Mouse (Mus musculus): ENCODE results near the gene Lilr4b. TPM values are rescaled to one million over a fixed set of nuclear protein-coding genes. Genes with fewer than 3 reads are reported as not detected.
"Not testable (repeated sequence)": the region's sequence is repeated elsewhere in the genome, so short reads cannot be mapped to it uniquely, and the experiment has no call there.

Gene Lilr4b
- total RNA-seq (2014; rRNA removed) (not detected in 2 replicates), polyA plus RNA-seq (2015; fragmentation: Nextera tagmentation; extraction: Ambion mirVana) (0.29 and 0.33 TPM in 2 replicates)

DNA sequence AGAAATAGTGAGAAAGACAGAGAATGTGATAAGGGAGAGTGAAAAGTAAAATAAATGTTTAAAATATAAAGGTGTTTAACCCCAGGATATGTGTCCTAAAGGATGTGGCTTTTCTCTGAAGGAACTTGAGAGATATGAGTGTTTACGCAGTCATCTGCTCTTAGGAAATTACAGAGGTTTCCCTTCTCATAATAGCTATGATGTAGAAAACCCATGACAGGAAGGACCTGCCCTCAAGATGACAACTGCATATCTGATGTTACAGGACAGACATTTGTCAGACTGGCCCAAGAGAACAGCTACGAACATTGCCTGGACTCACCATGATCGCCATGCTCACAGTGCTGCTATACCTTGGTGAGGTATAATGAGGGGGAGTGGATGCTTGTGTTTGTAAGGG lies at the start of gene Lilr4b, which contains the start of gene Gm49339:
Lilr4b (plus strand) TSS at position 236 of the 400 bp plus-strand sequence.
Gm49339 (plus strand) TSS at position 216 of the 400 bp plus-strand sequence.
- H3K27ac ChIP-seq; H3K4me2 ChIP-seq (ENCODE audit: low read depth, low read length); H3K9me3 ChIP-seq (ENCODE audit: low read length); DNase-seq (ENCODE audit: low spot score); H3K36me3 ChIP-seq (ENCODE audit: insufficient read depth, low read length); H3K4me3 ChIP-seq (ENCODE audit: low read length); H3K27me3 ChIP-seq (ENCODE audit: insufficient read depth, low read length); H3K4me1 ChIP-seq (ENCODE audit: insufficient read depth, low read length); ATAC-seq; H3K9ac ChIP-seq (replicated peaks; ENCODE audit: low read length): not testable (repeated sequence)
- 96% methylated on average over 1 of the region's 3 CpGs for WGBS

DNA sequence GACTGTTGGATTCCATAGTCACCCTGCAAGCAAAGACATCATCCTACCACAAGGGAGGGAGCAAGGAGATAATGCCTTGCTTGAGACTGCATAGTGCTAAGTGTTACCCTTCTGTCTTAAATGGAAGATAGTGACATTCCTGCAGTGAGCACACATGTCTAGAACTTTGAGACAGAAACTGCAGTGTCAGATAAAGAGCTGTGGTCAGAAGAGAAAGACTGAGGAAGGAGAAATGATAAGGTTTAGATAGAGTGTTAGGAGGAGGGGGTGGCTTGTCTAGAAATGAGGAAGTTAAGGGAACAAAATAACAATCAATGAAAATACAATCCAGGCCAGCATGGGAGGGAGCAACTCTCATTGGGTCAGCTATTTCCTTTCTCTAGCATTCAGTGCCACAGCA lies 47.5 kb upstream of the Lilr4b start:
- ATAC-seq (no peak), DNase-seq (ENCODE audit: low spot score) (no peak)
- TF ChIP-seq CTCF (IDR thresholded peaks at IDR 0.05; ENCODE audit: low read depth) = no peak
- Histone ChIP-seq H3K27ac (no peak overlapping the region), H3K36me3 (ENCODE audit: insufficient read depth, low read length) (no peaks in the 10 kb centered on the region), H3K4me3 (ENCODE audit: low read length) (no peak overlapping the region), H3K9ac (replicated peaks; ENCODE audit: low read length) (no peak overlapping the region), H3K9me3 (ENCODE audit: low read length) (no peaks in the 10 kb centered on the region), H3K4me2 (ENCODE audit: low read depth, low read length) (no peak overlapping the region), H3K27me3 (ENCODE audit: insufficient read depth, low read length) (no peaks in the 10 kb centered on the region), H3K4me1 (ENCODE audit: insufficient read depth, low read length) (no peaks in the 10 kb centered on the region)

DNA sequence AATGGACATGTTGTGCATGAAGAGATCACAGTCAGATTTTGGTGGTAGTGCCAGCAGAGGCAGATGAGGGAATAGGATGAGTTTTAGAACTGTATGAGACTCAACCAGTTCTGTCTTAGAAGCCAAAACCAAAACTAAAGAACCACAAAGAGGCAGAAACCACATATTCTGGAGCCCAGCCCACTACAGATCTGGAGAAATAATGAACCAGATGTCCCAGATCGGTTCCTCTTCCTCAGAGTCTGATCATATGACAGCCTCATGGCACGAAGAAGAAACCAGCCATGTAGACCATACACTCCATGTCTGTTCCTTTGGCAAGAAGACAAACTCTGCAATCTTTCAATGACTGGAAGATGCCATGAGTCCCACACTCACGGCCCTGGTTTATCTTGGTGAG lies 44.7 kb upstream of the Lilr4b start:
- no peaks in the 10 kb centered on the region for H3K36me3 ChIP-seq (ENCODE audit: insufficient read depth, low read length)
- no peaks in the 10 kb centered on the region for H3K9me3 ChIP-seq (ENCODE audit: low read length)
- no peak for TF ChIP-seq CTCF (IDR thresholded peaks at IDR 0.05; ENCODE audit: low read depth)
- H3K4me1 ChIP-seq (ENCODE audit: insufficient read depth, low read length) = no peaks in the 10 kb centered on the region
- H3K4me3 ChIP-seq (ENCODE audit: low read length) = no peak overlapping the region
- H3K27ac ChIP-seq = no peak overlapping the region
- H3K27me3 ChIP-seq (ENCODE audit: insufficient read depth, low read length) = no peaks in the 10 kb centered on the region
- WGBS = 74% methylated on average over 3 of the region's 3 CpGs
- no peak overlapping the region for H3K9ac ChIP-seq (replicated peaks; ENCODE audit: low read length)
- no peak overlapping the region for H3K4me2 ChIP-seq (ENCODE audit: low read depth, low read length)
- DNase-seq (ENCODE audit: low spot score) (no peak), ATAC-seq (no peak)

DNA sequence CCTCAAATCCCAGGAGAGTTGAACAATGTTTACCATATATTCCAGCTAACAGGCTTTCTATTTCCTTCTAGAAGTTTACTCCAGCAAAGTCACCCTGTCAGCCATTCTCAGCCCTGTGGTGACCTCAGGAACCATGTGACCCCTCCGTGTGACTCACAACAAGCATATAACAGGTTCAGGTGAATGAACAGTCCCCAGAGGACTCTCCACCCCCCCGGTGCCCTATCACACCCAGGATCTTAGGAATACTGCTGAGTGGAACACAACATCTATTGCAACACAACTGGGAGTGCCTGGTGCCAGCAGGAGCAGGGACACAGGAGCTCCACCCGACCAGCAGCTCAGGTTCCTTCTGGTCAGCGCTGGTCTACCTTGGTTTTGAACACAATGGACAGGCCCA lies 28.8 kb upstream of the Lilr4b start:
- no peak for ATAC-seq
- no peaks in the 10 kb centered on the region for H3K36me3 ChIP-seq (ENCODE audit: insufficient read depth, low read length)
- H3K4me1 ChIP-seq (ENCODE audit: insufficient read depth, low read length) = no peaks in the 10 kb centered on the region
- no peaks in the 10 kb centered on the region for H3K9me3 ChIP-seq (ENCODE audit: low read length)
- no peak overlapping the region for H3K27ac ChIP-seq
- no peak overlapping the region for H3K9ac ChIP-seq (replicated peaks; ENCODE audit: low read length)
- no peak overlapping the region for H3K4me2 ChIP-seq (ENCODE audit: low read depth, low read length)
- no peak for DNase-seq (ENCODE audit: low spot score)
- H3K27me3 ChIP-seq (ENCODE audit: insufficient read depth, low read length) = no peaks in the 10 kb centered on the region
- H3K4me3 ChIP-seq (ENCODE audit: low read length) = no peak overlapping the region
- 81% methylated on average over 4 of the region's 4 CpGs for WGBS
- no peak for TF ChIP-seq CTCF (IDR thresholded peaks at IDR 0.05; ENCODE audit: low read depth)

DNA sequence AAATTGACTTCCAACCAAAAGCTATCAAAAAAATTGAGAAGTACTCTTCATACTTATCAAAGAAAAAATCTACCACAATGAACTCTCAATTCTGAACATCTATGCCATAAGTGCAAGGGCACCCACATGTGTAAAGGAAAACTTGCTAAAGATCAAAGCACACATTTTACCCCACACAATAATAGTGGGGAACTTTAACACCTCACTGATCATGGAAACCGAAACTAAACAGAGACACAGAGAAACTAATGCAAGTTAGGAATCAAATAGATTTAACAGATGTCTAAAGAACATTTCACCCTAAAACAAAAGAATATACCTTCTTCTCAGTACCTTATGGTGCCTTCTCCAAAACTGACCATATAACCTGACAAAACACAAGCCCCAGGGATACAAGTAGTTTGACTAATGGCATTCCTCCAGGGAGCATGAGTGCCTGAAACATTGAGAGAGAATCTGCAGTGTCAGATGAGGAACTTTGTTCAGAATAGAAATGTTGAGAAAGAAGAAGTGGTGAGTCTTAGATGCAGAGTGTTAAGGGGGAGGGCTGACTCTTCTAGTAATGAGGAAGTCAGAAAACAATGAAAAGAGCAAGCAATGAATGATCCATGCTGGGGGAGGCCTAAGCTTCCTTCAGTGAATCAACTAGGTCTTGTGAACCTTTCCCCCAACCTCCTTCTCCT lies 26.7 kb upstream of the Lilr4b start:
- H3K27ac ChIP-seq = no peak overlapping the region
- no peak for TF ChIP-seq CTCF (IDR thresholded peaks at IDR 0.05; ENCODE audit: low read depth)
- 82% methylated on average over 1 of the region's 1 CpGs for WGBS
- DNase-seq (ENCODE audit: low spot score) (no peak), ATAC-seq (no peak)
- H3K9ac ChIP-seq (replicated peaks; ENCODE audit: low read length) = no peak overlapping the region
- H3K4me1 ChIP-seq (ENCODE audit: insufficient read depth, low read length) = no peaks in the 10 kb centered on the region
- H3K4me2 ChIP-seq (ENCODE audit: low read depth, low read length) = no peak overlapping the region
- no peaks in the 10 kb centered on the region for H3K9me3 ChIP-seq (ENCODE audit: low read length)
- H3K4me3 ChIP-seq (ENCODE audit: low read length) = no peak overlapping the region
- no peaks in the 10 kb centered on the region for H3K36me3 ChIP-seq (ENCODE audit: insufficient read depth, low read length)
- H3K27me3 ChIP-seq (ENCODE audit: insufficient read depth, low read length) = no peaks in the 10 kb centered on the region

DNA sequence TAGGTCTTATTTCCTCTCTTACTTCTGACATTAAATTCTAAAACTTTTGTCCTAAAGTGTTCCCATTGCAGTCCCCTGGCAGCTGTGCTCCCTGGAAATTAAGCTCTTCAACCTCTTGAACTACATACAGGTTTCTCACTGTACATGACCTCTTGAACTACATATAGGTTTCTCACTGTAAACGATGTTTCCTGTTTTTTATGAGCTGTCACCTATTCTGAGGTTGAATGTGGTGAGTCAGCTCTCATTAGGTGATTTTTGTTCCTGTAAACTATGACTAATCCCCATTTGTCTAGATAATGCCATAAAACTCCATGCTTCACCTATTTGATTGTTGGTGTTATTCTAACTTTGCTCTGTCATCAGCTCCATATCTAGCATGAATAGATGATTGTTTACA lies 26.1 kb upstream of the Lilr4b start:
- Histone ChIP-seq H3K9me3 (ENCODE audit: low read length) (no peaks in the 10 kb centered on the region), H3K27me3 (ENCODE audit: insufficient read depth, low read length) (no peaks in the 10 kb centered on the region), H3K9ac (replicated peaks; ENCODE audit: low read length) (no peak overlapping the region), H3K36me3 (ENCODE audit: insufficient read depth, low read length) (no peaks in the 10 kb centered on the region), H3K4me3 (ENCODE audit: low read length) (no peak overlapping the region), H3K4me2 (ENCODE audit: low read depth, low read length) (no peak overlapping the region), H3K4me1 (ENCODE audit: insufficient read depth, low read length) (no peaks in the 10 kb centered on the region), H3K27ac (no peak overlapping the region)
- ATAC-seq = no peak
- WGBS = 79% methylated on average over 1 of the region's 1 CpGs
- TF ChIP-seq CTCF (IDR thresholded peaks at IDR 0.05; ENCODE audit: low read depth) = no peak
- no peak for DNase-seq (ENCODE audit: low spot score)

DNA sequence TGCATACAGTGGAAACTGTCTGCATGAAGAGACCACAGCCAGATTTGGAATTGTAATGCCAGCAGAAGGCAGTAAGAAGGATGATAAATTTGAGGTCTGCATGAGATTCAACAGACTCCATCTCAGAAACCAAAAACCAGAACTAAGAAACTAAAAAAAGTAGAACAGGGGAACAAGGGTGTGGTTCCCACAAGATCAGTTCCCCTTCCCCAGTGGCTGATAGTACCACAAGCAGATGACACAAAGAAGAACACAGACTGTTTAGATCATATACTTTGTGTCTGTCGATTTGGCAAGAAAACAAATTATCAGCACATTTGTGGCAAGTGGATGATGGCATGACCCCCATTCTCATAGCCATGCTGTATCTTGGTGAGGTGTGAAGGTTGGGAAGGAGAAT lies 24.7 kb upstream of the Lilr4b start:
- no peak for TF ChIP-seq CTCF (IDR thresholded peaks at IDR 0.05; ENCODE audit: low read depth)
- no peak overlapping the region for H3K27ac ChIP-seq
- H3K27me3 ChIP-seq (ENCODE audit: insufficient read depth, low read length) = no peaks in the 10 kb centered on the region
- no peaks in the 10 kb centered on the region for H3K9me3 ChIP-seq (ENCODE audit: low read length)
- DNase-seq (ENCODE audit: low spot score) = no peak
- H3K9ac ChIP-seq (replicated peaks; ENCODE audit: low read length) = no peak overlapping the region
- no peak for ATAC-seq
- no peaks in the 10 kb centered on the region for H3K36me3 ChIP-seq (ENCODE audit: insufficient read depth, low read length)
- H3K4me3 ChIP-seq (ENCODE audit: low read length) = no peak overlapping the region
- H3K4me2 ChIP-seq (ENCODE audit: low read depth, low read length) = no peak overlapping the region
- no peaks in the 10 kb centered on the region for H3K4me1 ChIP-seq (ENCODE audit: insufficient read depth, low read length)
- WGBS = 79% methylated on average over 1 of the region's 1 CpGs
